Mouse (Mus musculus) stomach, postnatal 0 days (tissue): ENCODE data around the gene AI854703.

ENCODE experiments used
- CTCF ChIP-seq: IDR thresholded peaks from 2 replicates; pipeline ENCODE4 v1.5.1; 2016; ENCODE audit warnings: antibody characterized with exemption, low read depth, mild to moderate bottlenecking, moderate library complexity
- EP300 ChIP-seq: optimal IDR thresholded peaks from 2 replicates; pipeline ENCODE3; 2016; ENCODE audit warnings: antibody characterized with exemption

- TF ChIP-seq EP300 (no peak), CTCF (no peak)
These were observed 32.2 kb downstream of the AI854703 start for GRCm38 (mm10) chr6:48658721-48659120.
